Mouse (Mus musculus) T-cell, adult 2 months (primary cell): Measurements from ENCODE around the gene Chrne.
A peak's percentile ranks its signal among the peaks of the same experiment; 100 is the strongest.

Source experiments
- DNase-seq: peaks from one replicate; pipeline ENCODE4 v3.0.0; 2022; ENCODE audit warnings: low spot score

Gene Chrne

DNA sequence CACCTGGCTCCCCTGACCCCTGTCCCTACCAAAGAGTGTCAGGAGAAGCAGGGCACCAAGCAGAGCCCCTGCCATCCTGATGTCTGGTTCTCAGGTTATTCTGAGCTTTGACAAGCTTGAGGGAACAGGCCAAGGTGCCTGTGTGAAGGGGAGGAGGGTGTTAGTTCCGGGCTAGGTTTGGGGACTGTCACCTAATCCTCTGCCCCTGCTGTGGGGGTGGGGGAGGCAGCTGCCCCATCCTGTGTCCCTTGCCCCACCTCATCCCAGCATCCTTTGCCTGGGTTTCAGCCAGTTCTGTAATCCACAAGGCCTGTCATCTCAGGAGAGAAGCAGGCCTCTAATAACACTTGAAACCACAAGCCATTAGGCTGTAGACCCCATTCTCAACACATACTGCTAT lies at the start of gene Chrne:
Chrne (minus strand) TSS at position 116 of the 400 bp plus-strand sequence.
- DNase-seq = no peak

GRCm38 (mm10) chr11:70668335-70668770 lies 49.3 kb upstream of the Chrne start:
- DNase-seq = no peak

- DNase-seq = no peak
Observed at GRCm38 (mm10) chr11:70667271-70668150, 48.5 kb upstream of the Chrne start.

- DNase-seq = no peak
Observed at GRCm38 (mm10) chr11:70666687-70667086, 47.7 kb upstream of the Chrne start.

GRCm38 (mm10) chr11:70664741-70665140 lies 45.7 kb upstream of the Chrne start:
- no peak for DNase-seq

DNA sequence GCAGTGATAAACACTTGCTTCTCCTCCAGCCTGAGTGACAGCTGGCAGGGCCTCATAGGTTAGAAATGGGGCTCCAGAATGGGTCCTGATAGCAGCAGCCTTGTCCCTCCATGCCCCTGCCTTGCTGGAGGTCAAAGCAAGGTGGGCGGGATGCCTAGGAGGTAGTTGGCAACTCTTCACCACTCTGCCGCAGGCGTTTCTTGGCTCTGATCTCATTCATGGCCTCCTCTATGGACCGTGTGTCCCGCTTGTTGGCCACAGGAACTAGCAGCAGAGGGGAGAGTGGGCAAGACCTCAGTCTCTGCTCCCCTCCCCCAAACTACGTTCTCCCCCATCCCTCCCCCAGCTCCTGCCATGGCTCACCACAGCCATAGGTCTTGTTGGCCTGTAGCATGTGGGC lies 44.9 kb upstream of the Chrne start:
- DNase-seq = no peak

DNA sequence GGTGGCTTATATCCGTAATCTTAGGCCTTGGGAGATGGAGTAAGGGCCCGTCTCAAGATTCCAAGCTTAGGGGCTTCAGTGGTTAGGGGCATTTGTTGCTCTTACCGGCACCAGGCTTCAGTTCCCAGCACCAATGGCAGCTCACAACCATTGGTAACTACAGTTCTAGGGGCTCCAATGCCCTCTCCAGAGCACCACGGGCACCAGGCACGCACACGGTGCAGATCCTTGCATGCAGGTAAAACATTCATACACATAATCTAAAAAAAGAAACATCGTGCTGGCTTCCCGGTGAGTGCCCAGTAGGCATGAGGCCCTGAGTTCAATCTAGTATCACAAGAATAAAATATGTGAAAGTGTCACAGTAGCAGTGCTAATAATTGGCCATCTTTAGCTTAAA lies 44.1 kb upstream of the Chrne start:
- DNase-seq = no peak

DNA sequence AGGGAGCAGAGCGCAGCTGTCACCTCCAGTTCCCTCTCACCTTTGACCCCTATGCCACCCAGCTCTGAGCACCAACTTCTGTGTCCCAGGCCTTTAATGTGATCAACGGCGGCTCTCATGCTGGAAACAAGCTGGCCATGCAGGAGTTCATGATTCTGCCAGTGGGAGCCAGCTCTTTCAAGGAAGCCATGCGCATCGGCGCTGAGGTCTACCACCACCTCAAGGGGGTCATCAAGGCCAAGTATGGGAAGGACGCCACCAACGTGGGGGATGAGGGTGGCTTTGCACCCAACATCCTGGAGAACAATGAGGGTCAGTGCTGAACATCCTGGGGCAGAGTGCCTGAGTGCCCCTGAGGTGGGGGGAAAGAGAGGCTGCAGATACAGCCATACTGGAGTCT lies 41.6 kb upstream of the Chrne start:
- no peak for DNase-seq

GRCm38 (mm10) chr11:70658942-70659341 lies 39.9 kb upstream of the Chrne start:
- no peak for DNase-seq

GRCm38 (mm10) chr11:70658521-70658920 lies 39.5 kb upstream of the Chrne start:
- DNase-seq = no peak

- no peak for DNase-seq
Observed at GRCm38 (mm10) chr11:70657991-70658390, 39.0 kb upstream of the Chrne start.

DNA sequence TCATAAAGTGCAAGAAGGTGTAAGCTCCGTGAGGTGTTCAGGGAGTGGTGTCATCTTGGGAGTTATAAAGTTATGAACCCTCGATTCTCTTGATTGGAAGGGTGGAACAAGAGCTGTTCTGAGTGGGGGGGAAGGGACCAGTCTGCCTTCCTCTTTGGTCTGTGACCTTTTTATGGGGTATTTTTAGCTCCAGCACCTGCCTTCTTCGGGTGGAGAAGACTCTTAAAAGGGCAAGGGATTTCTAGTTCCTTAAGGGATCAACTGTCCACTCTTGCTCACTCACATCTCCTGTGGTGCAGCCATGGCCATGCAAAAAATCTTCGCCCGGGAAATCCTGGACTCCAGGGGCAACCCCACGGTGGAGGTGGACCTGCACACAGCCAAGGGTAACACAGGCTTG lies 38.6 kb upstream of the Chrne start:
- no peak for DNase-seq

GRCm38 (mm10) chr11:70656964-70657363 lies 37.9 kb upstream of the Chrne start, which contains the start of gene Eno3:
Eno3 (plus strand) TSS chr11:70657202.
- DNase-seq = no peak

DNA sequence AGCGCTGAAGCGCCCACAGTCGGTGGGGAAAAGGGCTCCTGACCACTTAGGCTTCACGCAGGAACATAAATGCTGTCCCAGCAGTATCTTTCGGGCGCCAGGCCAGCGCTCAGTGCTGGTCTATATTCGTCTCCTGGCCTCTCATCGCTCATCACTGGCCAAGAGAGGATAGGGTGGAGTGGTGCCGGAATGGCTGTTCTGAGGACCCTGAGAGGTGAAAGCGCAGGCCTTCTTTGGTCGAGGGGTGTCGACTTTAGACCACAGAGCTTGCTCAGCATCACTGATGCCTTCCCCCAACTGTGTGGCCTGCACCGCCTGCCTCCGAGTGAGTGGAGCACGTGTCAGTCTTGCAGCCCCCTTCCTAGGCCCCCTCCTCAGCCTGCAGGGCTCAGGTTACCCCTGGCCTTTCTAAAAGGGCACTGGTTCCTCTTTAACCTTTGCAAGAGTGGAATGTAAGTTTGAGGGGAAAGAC lies 37.5 kb upstream of the Chrne start:
- no peak for DNase-seq

GRCm38 (mm10) chr11:70655571-70656455 lies 36.8 kb upstream of the Chrne start:
- peak; percentile 34 for DNase-seq

GRCm38 (mm10) chr11:70654923-70655570 lies 36.0 kb upstream of the Chrne start:
- peak; percentile 66 for DNase-seq

DNA sequence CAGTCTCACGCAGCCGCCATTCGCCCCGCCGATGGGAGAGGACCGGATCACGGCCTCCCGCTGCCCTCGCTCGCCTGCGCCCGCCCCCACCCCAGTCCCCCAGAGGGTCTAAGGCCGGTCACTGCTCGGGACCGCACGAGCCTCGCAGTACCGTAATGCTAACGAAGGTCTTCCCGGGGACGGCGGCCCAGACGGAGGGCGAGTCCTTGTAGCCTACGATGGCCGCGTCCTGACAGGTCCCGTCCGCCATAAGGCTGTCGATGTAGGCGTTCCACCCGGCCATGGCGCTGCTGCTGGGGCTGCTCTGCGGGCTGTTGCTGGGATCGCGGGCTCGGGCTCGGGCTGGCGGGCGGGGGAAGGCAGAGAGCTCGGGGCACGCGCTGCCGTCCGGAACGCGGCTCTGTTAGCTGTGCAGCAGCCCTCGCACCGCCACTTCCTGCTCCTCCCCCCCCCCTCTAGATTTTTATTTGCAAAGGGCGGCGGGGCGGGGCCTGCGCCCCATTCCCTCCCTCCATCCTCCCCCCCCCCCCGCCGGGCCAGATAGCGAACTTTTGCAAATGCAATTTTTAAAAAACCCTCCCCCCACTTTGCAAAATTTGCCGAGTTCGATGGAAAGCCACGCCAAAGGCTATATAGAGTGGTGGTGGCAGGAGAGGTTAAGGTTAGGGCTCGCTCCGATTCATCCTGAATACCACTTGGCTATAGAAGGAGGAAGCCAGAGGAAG lies 35.3 kb upstream of the Chrne start, which contains the start of gene Pfn1:
Pfn1 (minus strand) TSS at position 447 of the 725 bp plus-strand sequence.
- peak; percentile 83 for DNase-seq

GRCm38 (mm10) chr11:70653345-70654197 lies 34.6 kb upstream of the Chrne start:
- DNase-seq = peak; percentile 61

- DNase-seq = no peak
Observed at GRCm38 (mm10) chr11:70652884-70653344, 33.9 kb upstream of the Chrne start.
